Mouse (Mus musculus): Measurements from ENCODE around the gene Mecp2. TPM values are rescaled to one million over a fixed set of nuclear protein-coding genes. Genes with fewer than 3 reads are reported as not detected.
"Not testable (repeated sequence)": the region's sequence is repeated elsewhere in the genome, so short reads cannot be mapped to it uniquely, and the experiment has no call there.

Mecp2 gene
- 14.4 and 15.8 TPM in 2 replicates for polyA plus RNA-seq (2014; fragmentation: Nextera tagmentation; extraction: Ambion mirVana)

GRCm38 (mm10) chrX:74135263-74135662 is at the start of gene Mecp2:
Gene Mecp2, minus strand, starts transcription at chrX:74135363.
- H3K4me2 ChIP-seq (replicated peaks; ENCODE audit: low read depth, low read length); H3K9ac ChIP-seq (ENCODE audit: low read depth, low read length); ATAC-seq (ENCODE audit: low FRiP score); H3K4me3 ChIP-seq (ENCODE audit: low read depth, low read length); H3K4me1 ChIP-seq (replicated peaks; ENCODE audit: control insufficient read depth, insufficient read depth, low read length); H3K27me3 ChIP-seq (ENCODE audit: control insufficient read depth, insufficient read depth, low read length); H3K9me3 ChIP-seq (ENCODE audit: control insufficient read depth, low read length); H3K27ac ChIP-seq (ENCODE audit: low read depth, low read length); H3K36me3 ChIP-seq (ENCODE audit: control insufficient read depth, insufficient read depth, low read length); DNase-seq (ENCODE audit: low spot score): not testable (repeated sequence)
- WGBS: 40% methylated on average over 1 of the region's 1 CpGs

- WGBS: 87% methylated on average over 17 of the region's 17 CpGs
- no peak within 1 kb of the TSS for H3K4me2 ChIP-seq (replicated peaks; ENCODE audit: low read depth, low read length)
- no peak for DNase-seq (ENCODE audit: low spot score)
These were observed 41.8 kb upstream of the Mecp2 start, which contains the start of gene Tktl1 for GRCm38 (mm10) chrX:74176959-74177358. Gene Tktl1, plus strand, starts transcription at chrX:74177259.

GRCm38 (mm10) chrX:74167738-74168137 is 32.6 kb upstream of the Mecp2 start, which contains the start of gene Tex28:
Gene Tex28, minus strand, starts transcription at chrX:74167838.
- Histone ChIP-seq H3K9ac (ENCODE audit: low read depth, low read length) (no peak within 1 kb of the TSS), H3K9me3 (ENCODE audit: control insufficient read depth, low read length) (no peaks in the 10 kb centered on the region), H3K27me3 (ENCODE audit: control insufficient read depth, insufficient read depth, low read length) (no peaks in the 10 kb centered on the region), H3K36me3 (ENCODE audit: control insufficient read depth, insufficient read depth, low read length) (no peaks in the 10 kb centered on the region), H3K4me3 (ENCODE audit: low read depth, low read length) (no peak within 1 kb of the TSS), H3K4me1 (replicated peaks; ENCODE audit: control insufficient read depth, insufficient read depth, low read length) (no peaks in the 10 kb centered on the region), H3K27ac (ENCODE audit: low read depth, low read length) (no peak within 1 kb of the TSS), H3K4me2 (replicated peaks; ENCODE audit: low read depth, low read length) (no peak within 1 kb of the TSS)
- ATAC-seq (ENCODE audit: low FRiP score) (no peak), DNase-seq (ENCODE audit: low spot score) (no peak)
- WGBS: 82% methylated on average over 1 of the region's 1 CpGs

More at GRCm38 (mm10) chrX:74176959-74177358, 41.8 kb upstream of the Mecp2 start, which contains the start of gene Tktl1:
- no peaks in the 10 kb centered on the region for H3K4me1 ChIP-seq (replicated peaks; ENCODE audit: control insufficient read depth, insufficient read depth, low read length)
- no peak within 1 kb of the TSS for H3K9ac ChIP-seq (ENCODE audit: low read depth, low read length)
- H3K36me3 ChIP-seq (ENCODE audit: control insufficient read depth, insufficient read depth, low read length): no peaks in the 10 kb centered on the region
- H3K27ac ChIP-seq (ENCODE audit: low read depth, low read length): no peak within 1 kb of the TSS
- H3K27me3 ChIP-seq (ENCODE audit: control insufficient read depth, insufficient read depth, low read length): no peaks in the 10 kb centered on the region
- no peak for ATAC-seq (ENCODE audit: low FRiP score)
- no peak within 1 kb of the TSS for H3K4me3 ChIP-seq (ENCODE audit: low read depth, low read length)
- H3K9me3 ChIP-seq (ENCODE audit: control insufficient read depth, low read length): no peaks in the 10 kb centered on the region

GRCm38 (mm10) chrX:74127164-74127563 is 8.0 kb downstream of the Mecp2 start, which contains the start of gene Opn1mw:
Gene Opn1mw, plus strand, starts transcription at chrX:74127464.
- ATAC-seq (ENCODE audit: low FRiP score): no peak
- Histone ChIP-seq H3K27ac (ENCODE audit: low read depth, low read length) (no peak within 1 kb of the TSS), H3K4me2 (replicated peaks; ENCODE audit: low read depth, low read length) (no peak within 1 kb of the TSS), H3K4me1 (replicated peaks; ENCODE audit: control insufficient read depth, insufficient read depth, low read length) (no peaks in the 10 kb centered on the region), H3K9ac (ENCODE audit: low read depth, low read length) (no peak within 1 kb of the TSS), H3K9me3 (ENCODE audit: control insufficient read depth, low read length) (no peaks in the 10 kb centered on the region), H3K36me3 (ENCODE audit: control insufficient read depth, insufficient read depth, low read length) (no peaks in the 10 kb centered on the region), H3K27me3 (ENCODE audit: control insufficient read depth, insufficient read depth, low read length) (no peaks in the 10 kb centered on the region), H3K4me3 (ENCODE audit: low read depth, low read length) (no peak within 1 kb of the TSS)
- DNase-seq (ENCODE audit: low spot score): no peak

GRCm38 (mm10) chrX:74124975-74125374 is 10.2 kb downstream of the Mecp2 start:
- no peaks in the 10 kb centered on the region for H3K4me1 ChIP-seq (replicated peaks; ENCODE audit: control insufficient read depth, insufficient read depth, low read length)
- no peaks in the 10 kb centered on the region for H3K9me3 ChIP-seq (ENCODE audit: control insufficient read depth, low read length)
- ATAC-seq (ENCODE audit: low FRiP score) (no peak), DNase-seq (ENCODE audit: low spot score) (peak; percentile 3)
- H3K4me3 ChIP-seq (ENCODE audit: low read depth, low read length): no peak overlapping the region
- H3K27me3 ChIP-seq (ENCODE audit: control insufficient read depth, insufficient read depth, low read length): no peaks in the 10 kb centered on the region
- H3K36me3 ChIP-seq (ENCODE audit: control insufficient read depth, insufficient read depth, low read length): no peaks in the 10 kb centered on the region
- H3K9ac ChIP-seq (ENCODE audit: low read depth, low read length): no peak overlapping the region
- H3K4me2 ChIP-seq (replicated peaks; ENCODE audit: low read depth, low read length): no peak overlapping the region
- H3K27ac ChIP-seq (ENCODE audit: low read depth, low read length): no peak overlapping the region
- 55% methylated on average over 2 of the region's 2 CpGs for WGBS

- Histone ChIP-seq H3K9me3 (ENCODE audit: control insufficient read depth, low read length) (no peaks in the 10 kb centered on the region), H3K4me2 (replicated peaks; ENCODE audit: low read depth, low read length) (peak overlapping the region; percentile 19), H3K4me1 (replicated peaks; ENCODE audit: control insufficient read depth, insufficient read depth, low read length) (no peaks in the 10 kb centered on the region), H3K36me3 (ENCODE audit: control insufficient read depth, insufficient read depth, low read length) (no peaks in the 10 kb centered on the region), H3K9ac (ENCODE audit: low read depth, low read length) (no peak overlapping the region), H3K27ac (ENCODE audit: low read depth, low read length) (no peak overlapping the region), H3K27me3 (ENCODE audit: control insufficient read depth, insufficient read depth, low read length) (no peaks in the 10 kb centered on the region), H3K4me3 (ENCODE audit: low read depth, low read length) (no peak overlapping the region)
- ATAC-seq (ENCODE audit: low FRiP score): no peak
- 14% methylated on average over 10 of the region's 10 CpGs for WGBS
- peak; percentile 38 for DNase-seq (ENCODE audit: low spot score)
These were observed 19.7 kb downstream of the Mecp2 start for GRCm38 (mm10) chrX:74115511-74115910.

- H3K4me3 ChIP-seq (ENCODE audit: low read depth, low read length): no peak overlapping the region
- no peak overlapping the region for H3K27ac ChIP-seq (ENCODE audit: low read depth, low read length)
- H3K4me1 ChIP-seq (replicated peaks; ENCODE audit: control insufficient read depth, insufficient read depth, low read length): no peaks in the 10 kb centered on the region
- no peaks in the 10 kb centered on the region for H3K36me3 ChIP-seq (ENCODE audit: control insufficient read depth, insufficient read depth, low read length)
- DNase-seq (ENCODE audit: low spot score) (no peak), ATAC-seq (ENCODE audit: low FRiP score) (no peak)
- no peaks in the 10 kb centered on the region for H3K9me3 ChIP-seq (ENCODE audit: control insufficient read depth, low read length)
- H3K27me3 ChIP-seq (ENCODE audit: control insufficient read depth, insufficient read depth, low read length): no peaks in the 10 kb centered on the region
- no peak overlapping the region for H3K9ac ChIP-seq (ENCODE audit: low read depth, low read length)
- no peak overlapping the region for H3K4me2 ChIP-seq (replicated peaks; ENCODE audit: low read depth, low read length)
These were observed 21.1 kb downstream of the Mecp2 start for GRCm38 (mm10) chrX:74114036-74114435.

GRCm38 (mm10) chrX:74108747-74109146 is 26.4 kb downstream of the Mecp2 start:
- ATAC-seq (ENCODE audit: low FRiP score): no peak
- H3K27me3 ChIP-seq (ENCODE audit: control insufficient read depth, insufficient read depth, low read length): no peaks in the 10 kb centered on the region
- 66% methylated on average over 3 of the region's 3 CpGs for WGBS
- no peaks in the 10 kb centered on the region for H3K9me3 ChIP-seq (ENCODE audit: control insufficient read depth, low read length)
- DNase-seq (ENCODE audit: low spot score): no peak
- H3K4me1 ChIP-seq (replicated peaks; ENCODE audit: control insufficient read depth, insufficient read depth, low read length): no peaks in the 10 kb centered on the region
- no peak overlapping the region for H3K9ac ChIP-seq (ENCODE audit: low read depth, low read length)
- no peak overlapping the region for H3K4me3 ChIP-seq (ENCODE audit: low read depth, low read length)
- H3K27ac ChIP-seq (ENCODE audit: low read depth, low read length): no peak overlapping the region
- H3K36me3 ChIP-seq (ENCODE audit: control insufficient read depth, insufficient read depth, low read length): no peaks in the 10 kb centered on the region
- no peak overlapping the region for H3K4me2 ChIP-seq (replicated peaks; ENCODE audit: low read depth, low read length)

GRCm38 (mm10) chrX:74105916-74106315 is 29.2 kb downstream of the Mecp2 start:
- 55% methylated on average over 2 of the region's 2 CpGs for WGBS
- ATAC-seq (ENCODE audit: low FRiP score): no peak
- DNase-seq (ENCODE audit: low spot score): no peak
- H3K4me3 ChIP-seq (ENCODE audit: low read depth, low read length): no peak overlapping the region
- no peaks in the 10 kb centered on the region for H3K36me3 ChIP-seq (ENCODE audit: control insufficient read depth, insufficient read depth, low read length)
- H3K27me3 ChIP-seq (ENCODE audit: control insufficient read depth, insufficient read depth, low read length): no peaks in the 10 kb centered on the region
- H3K27ac ChIP-seq (ENCODE audit: low read depth, low read length): no peak overlapping the region
- no peak overlapping the region for H3K9ac ChIP-seq (ENCODE audit: low read depth, low read length)
- no peak overlapping the region for H3K4me2 ChIP-seq (replicated peaks; ENCODE audit: low read depth, low read length)
- H3K4me1 ChIP-seq (replicated peaks; ENCODE audit: control insufficient read depth, insufficient read depth, low read length): no peaks in the 10 kb centered on the region
- no peaks in the 10 kb centered on the region for H3K9me3 ChIP-seq (ENCODE audit: control insufficient read depth, low read length)

Measured in hindbrain, embryonic 11.5 days (tissue).